ENCODE assay signal across 9 mouse cellular contexts in the genomic region with DNA sequence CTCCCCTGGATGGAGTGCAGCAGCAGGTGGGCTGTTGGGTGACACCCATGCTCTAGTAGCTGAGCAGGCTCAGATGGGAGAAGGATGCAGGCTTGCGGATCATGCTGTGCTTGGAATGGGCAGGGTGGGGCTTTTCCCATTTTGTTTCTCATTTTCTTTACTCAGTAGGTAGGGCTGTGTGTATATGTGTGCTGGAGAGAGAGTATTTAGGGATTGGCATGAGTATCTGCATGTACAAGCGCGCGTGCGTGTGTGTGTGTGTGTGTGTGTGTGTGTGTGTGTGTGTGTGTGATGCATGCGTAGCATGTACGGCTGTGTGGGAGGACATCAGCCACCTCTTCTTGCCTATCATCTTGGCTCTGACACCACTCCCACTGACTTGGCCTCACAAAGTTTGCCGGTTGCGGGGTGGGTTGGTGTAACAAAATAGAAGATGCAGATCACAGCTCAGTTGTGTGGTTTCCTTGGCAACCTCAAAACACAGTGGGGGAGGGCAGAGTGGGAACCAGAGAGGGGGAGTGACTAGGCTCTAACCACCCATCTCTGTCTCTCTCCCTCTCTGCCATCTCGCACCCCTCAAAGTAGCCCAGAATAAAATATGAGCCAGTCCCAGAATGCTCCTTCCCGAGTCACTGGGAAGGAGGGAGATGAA. TPM values are rescaled to one million over a fixed set of nuclear protein-coding genes. Genes with fewer than 3 reads are reported as not detected.
DNase-seq lines count a peak whose midpoint lies in the region; ATAC-seq and TF ChIP-seq lines count a peak whose summit lies in the region.
"Had no signal": no experiment of that assay in that cellular context is flagged by ENCODE, and none has a peak within 500 bp of the region (broad histone marks: within the 10 kb centered on the region; RNA-seq: fewer than 3 reads in every experiment).

No protein-coding gene starts in this region.

- H3K36me3 ChIP-seq in hindbrain, embryonic 10.5 days = no peaks in the 10 kb centered on the region
- no peaks in the 10 kb centered on the region for H3K36me3 ChIP-seq in hindbrain, embryonic 14.5 days (replicated peaks; ENCODE audit: control insufficient read depth, insufficient read depth)
- no peaks in the 10 kb centered on the region for H3K36me3 ChIP-seq in forebrain, postnatal 0 days (ENCODE audit: insufficient read depth)
- H3K36me3 ChIP-seq in kidney, embryonic 16.5 days (ENCODE audit: insufficient read depth, low read length) = no peaks in the 10 kb centered on the region
- H3K36me3 ChIP-seq: heart, embryonic 15.5 days had no signal

- H3K4me1 ChIP-seq in hindbrain, embryonic 10.5 days (replicated peaks) = peaks cover 62% of the 10 kb centered on the region
- peaks cover 13% of the 10 kb centered on the region; the same call in 1 of the 2 replicates for H3K4me1 ChIP-seq in hindbrain, embryonic 14.5 days (replicated peaks; ENCODE audit: control insufficient read depth, insufficient read depth, low read length)
- peaks cover 13% of the 10 kb centered on the region for H3K4me1 ChIP-seq in forebrain, postnatal 0 days (ENCODE audit: insufficient read depth)
- H3K4me1 ChIP-seq in kidney, embryonic 16.5 days (ENCODE audit: insufficient read depth, low read length) = peaks cover 22% of the 10 kb centered on the region
- H3K4me1 ChIP-seq: heart, embryonic 15.5 days had no signal

- H3K4me2 ChIP-seq in hindbrain, embryonic 14.5 days (replicated peaks) = no peak overlapping the region
- no peak overlapping the region for H3K4me2 ChIP-seq in forebrain, postnatal 0 days (ENCODE audit: low read depth)
- no peak overlapping the region for H3K4me2 ChIP-seq in kidney, embryonic 16.5 days (replicated peaks; ENCODE audit: low read depth, low read length)
- H3K4me2 ChIP-seq: heart, embryonic 15.5 days had no signal

- intact Hi-C loops in left cerebral cortex, adult 2 months (cut with DNase I) = no loop called here

- H3K27ac ChIP-seq in hindbrain, embryonic 10.5 days = peak overlapping the region; percentile 66
- no peak overlapping the region for H3K27ac ChIP-seq in hindbrain, embryonic 14.5 days
- H3K27ac ChIP-seq in forebrain, postnatal 0 days (ENCODE audit: low read depth, low read length) = 0 out of 2 replicates have a peak overlapping the region, but pooled peaks have one; percentile 2
- H3K27ac ChIP-seq in left cerebral cortex, adult 2 months = peak overlapping the region; percentile 75
- no peak overlapping the region for H3K27ac ChIP-seq in kidney, embryonic 16.5 days (ENCODE audit: low read length)
- H3K27ac ChIP-seq: heart, embryonic 15.5 days had no signal

- ATAC-seq in hindbrain, embryonic 14.5 days (ENCODE audit: low FRiP score) = no peak
- ATAC-seq in forebrain, postnatal 0 days = peak; percentile 85
- ATAC-seq in kidney, embryonic 16.5 days (ENCODE audit: low FRiP score, low TSS enrichment) = no peak

- 70% methylated on average over 11 of the region's 11 CpGs for whole genome bisulfite sequencing in hindbrain, embryonic 10.5 days
- 54% methylated on average over 11 of the region's 11 CpGs for WGBS in hindbrain, embryonic 14.5 days
- 48% methylated on average over 11 of the region's 11 CpGs for WGBS in forebrain, postnatal 0 days
- 54% methylated on average over 11 of the region's 11 CpGs for WGBS in kidney, embryonic 16.5 days

- DNase-seq in hindbrain, embryonic 10.5 days (ENCODE audit: low spot score) = no peak
- no peak for DNase-seq in hindbrain, embryonic 14.5 days (ENCODE audit: low spot score)
- DNase-seq in forebrain, postnatal 0 days = peak; percentile 73
- peak; percentile 61 to 69 for DNase-seq in left cerebral cortex, adult 2 months (ENCODE audit: extremely low spot score in 1 of 2, low spot score in 2 of 2)
- peak; percentile 85 for DNase-seq in right cerebral cortex, adult 18-20 months
- DNase-seq in kidney, postnatal 25 days = no peak
- no peak for DNase-seq in lung, postnatal 36 days

- no peaks in the 10 kb centered on the region for H3K9me3 ChIP-seq in hindbrain, embryonic 10.5 days
- H3K9me3 ChIP-seq in hindbrain, embryonic 14.5 days (ENCODE audit: control insufficient read depth, low read length) = no peaks in the 10 kb centered on the region
- H3K9me3 ChIP-seq in forebrain, postnatal 0 days (ENCODE audit: low read length) = no peaks in the 10 kb centered on the region
- no peaks in the 10 kb centered on the region for H3K9me3 ChIP-seq in kidney, embryonic 16.5 days (ENCODE audit: low read length)
- H3K9me3 ChIP-seq: heart, embryonic 15.5 days had no signal

- no peaks in the 10 kb centered on the region; the same call in 1 of the 2 replicates for H3K27me3 ChIP-seq in hindbrain, embryonic 10.5 days (ENCODE audit: insufficient read depth, poor library complexity, severe bottlenecking)
- no peaks in the 10 kb centered on the region for H3K27me3 ChIP-seq in hindbrain, embryonic 14.5 days (ENCODE audit: control insufficient read depth, insufficient read depth, low read length)
- H3K27me3 ChIP-seq in forebrain, postnatal 0 days (ENCODE audit: insufficient read depth, low read length) = no peaks in the 10 kb centered on the region
- no peaks in the 10 kb centered on the region for H3K27me3 ChIP-seq in kidney, embryonic 16.5 days (ENCODE audit: insufficient read depth, low read length)
- H3K27me3 ChIP-seq: heart, embryonic 15.5 days had no signal

- no peak for TF ChIP-seq CTCF in forebrain, postnatal 0 days (IDR thresholded peaks at IDR 0.05; ENCODE audit: low read depth)
- TF ChIP-seq CTCF in left cerebral cortex, adult 2 months (IDR thresholded peaks at IDR 0.05) = no peak

- H3K4me3 ChIP-seq in hindbrain, embryonic 10.5 days = no peak overlapping the region
- no peak overlapping the region for H3K4me3 ChIP-seq in hindbrain, embryonic 14.5 days (replicated peaks; ENCODE audit: low read length)
- H3K4me3 ChIP-seq in forebrain, postnatal 0 days (ENCODE audit: low read depth, low read length) = no peak overlapping the region
- H3K4me3 ChIP-seq in left cerebral cortex, adult 2 months = no peak overlapping the region
- H3K4me3 ChIP-seq in kidney, embryonic 16.5 days (ENCODE audit: low read length) = no peak overlapping the region
- H3K4me3 ChIP-seq: heart, embryonic 15.5 days had no signal

- no peak overlapping the region for H3K9ac ChIP-seq in hindbrain, embryonic 14.5 days
- no peak overlapping the region for H3K9ac ChIP-seq in forebrain, postnatal 0 days
- H3K9ac ChIP-seq in kidney, embryonic 16.5 days (replicated peaks; ENCODE audit: low read length) = no peak overlapping the region
- H3K9ac ChIP-seq: heart, embryonic 15.5 days had no signal

RNA-seq across cellular contexts. Expression of a gene that starts 41.4 kb away (rescaled TPM):
- polyA plus RNA-seq in hindbrain, embryonic 10.5 days (2016; fragmentation: Nextera tagmentation; extraction: Ambion mirVana) = 4.2 and 4.6 TPM in 2 replicates
- polyA plus RNA-seq in hindbrain, embryonic 14.5 days (2014; fragmentation: Nextera tagmentation; extraction: Ambion mirVana) = 21.1 and 23.3 TPM in 2 replicates
- total RNA-seq in forebrain, postnatal 0 days (2014; rRNA removed) = 60.2 and 69.1 TPM in 2 replicates
- 6.5 and 11.4 TPM in 2 replicates for polyA plus RNA-seq in forebrain, postnatal 0 days (2015; fragmentation: Nextera tagmentation; extraction: Ambion mirVana)
- total RNA-seq in left cerebral cortex, adult 2 months (2021) = 100 to 1,000 TPM; 245 to 247 TPM
- polyA plus RNA-seq in kidney, embryonic 16.5 days (2015; fragmentation: Nextera tagmentation; extraction: Ambion mirVana) = 7.6 and 8.2 TPM in 2 replicates

Comparison
In these comparisons a context has a peak if more than half of its experiments do, and no peak if none do; other contexts are left out.
1. H3K27ac ChIP-seq: peak in hindbrain, embryonic 10.5 days (single experiment), forebrain, postnatal 0 days (single experiment) and left cerebral cortex, adult 2 months (single experiment); none in hindbrain, embryonic 14.5 days (single experiment) and kidney, embryonic 16.5 days (single experiment).
2. DNase-seq: peak in forebrain, postnatal 0 days (single experiment), left cerebral cortex, adult 2 months (2 of 2) and right cerebral cortex, adult 18-20 months (single experiment); none in hindbrain, embryonic 10.5 days (single experiment), hindbrain, embryonic 14.5 days (single experiment), kidney, postnatal 25 days (0 of 2) and lung, postnatal 36 days (single experiment).